Mouse (Mus musculus): ENCODE data around the gene Lrba. TPM values are rescaled to one million over a fixed set of nuclear protein-coding genes. Genes with fewer than 3 reads are reported as not detected.

Gene Lrba
- polyA plus RNA-seq, 1 experiment from 2014 or later, result 1.8 TPM

GRCm38 (mm10) chr3:86371466-86371865 is 147.0 kb downstream of the Lrba start:
- H3K27ac ChIP-seq, result no peak overlapping the region
- H3K27me3 ChIP-seq, result no peaks in the 10 kb centered on the region
- no peak overlapping the region for H3K9ac ChIP-seq
- no peak overlapping the region for H3K4me3 ChIP-seq
- no peak for ATAC-seq (replicated peaks; ENCODE audit: insufficient number of reproducible peaks, insufficient read depth, low FRiP score, low read depth)
- no peaks in the 10 kb centered on the region for H3K36me3 ChIP-seq
- no peak overlapping the region for H3K4me2 ChIP-seq
- H3K9me3 ChIP-seq (replicated peaks), result no peaks in the 10 kb centered on the region
- 62% methylated on average over 2 of the region's 2 CpGs for WGBS
- no peaks in the 10 kb centered on the region for H3K4me1 ChIP-seq (replicated peaks)

- no peak overlapping the region for H3K4me2 ChIP-seq
- no peaks in the 10 kb centered on the region for H3K27me3 ChIP-seq
- 77% methylated on average over 2 of the region's 2 CpGs for whole genome bisulfite sequencing
- H3K27ac ChIP-seq, result no peak overlapping the region
- H3K9me3 ChIP-seq (replicated peaks), result no peaks in the 10 kb centered on the region
- no peaks in the 10 kb centered on the region for H3K36me3 ChIP-seq
- no peak overlapping the region for H3K4me3 ChIP-seq
- ATAC-seq (replicated peaks; ENCODE audit: insufficient number of reproducible peaks, insufficient read depth, low FRiP score, low read depth), result no peak
- H3K4me1 ChIP-seq (replicated peaks), result no peaks in the 10 kb centered on the region
- no peak overlapping the region for H3K9ac ChIP-seq
Observed at GRCm38 (mm10) chr3:86375276-86375675, 150.8 kb downstream of the Lrba start.

DNA sequence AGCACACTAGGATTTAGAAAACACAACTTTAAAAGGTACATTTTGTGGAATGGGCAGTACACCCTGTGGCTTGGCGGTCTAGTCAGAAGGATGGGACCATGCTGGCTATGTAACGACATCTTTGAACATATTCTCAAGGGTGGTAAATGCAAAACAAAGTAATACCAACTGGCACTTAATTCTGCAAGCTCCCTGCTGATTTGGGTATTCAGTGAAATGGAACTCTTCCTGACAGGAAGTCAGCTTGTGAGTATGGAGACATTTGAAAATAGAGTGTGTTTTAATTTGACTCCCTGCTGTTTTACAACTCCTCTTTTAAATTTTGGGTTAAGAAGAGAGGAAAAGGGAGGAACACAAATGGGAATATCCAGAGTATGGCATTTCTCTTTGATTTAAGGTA is 158.1 kb downstream of the Lrba start:
- Histone ChIP-seq H3K27ac (no peak overlapping the region), H3K4me1 (replicated peaks) (no peaks in the 10 kb centered on the region), H3K4me3 (no peak overlapping the region), H3K4me2 (no peak overlapping the region), H3K36me3 (no peaks in the 10 kb centered on the region), H3K9ac (no peak overlapping the region), H3K9me3 (replicated peaks) (no peaks in the 10 kb centered on the region), H3K27me3 (no peaks in the 10 kb centered on the region)
- ATAC-seq (replicated peaks; ENCODE audit: insufficient number of reproducible peaks, insufficient read depth, low FRiP score, low read depth), result no peak
- 61% methylated on average over 2 of the region's 2 CpGs for WGBS

- Histone ChIP-seq H3K4me1 (replicated peaks) (no peaks in the 10 kb centered on the region), H3K4me2 (no peak overlapping the region), H3K27ac (no peak overlapping the region), H3K9me3 (replicated peaks) (no peaks in the 10 kb centered on the region), H3K9ac (no peak overlapping the region), H3K27me3 (no peaks in the 10 kb centered on the region), H3K36me3 (no peaks in the 10 kb centered on the region), H3K4me3 (no peak overlapping the region)
- ATAC-seq (replicated peaks; ENCODE audit: insufficient number of reproducible peaks, insufficient read depth, low FRiP score, low read depth), result no peak
- 87% methylated on average over 1 of the region's 1 CpGs for WGBS
Observed at GRCm38 (mm10) chr3:86385047-86385446, 160.6 kb downstream of the Lrba start.

DNA sequence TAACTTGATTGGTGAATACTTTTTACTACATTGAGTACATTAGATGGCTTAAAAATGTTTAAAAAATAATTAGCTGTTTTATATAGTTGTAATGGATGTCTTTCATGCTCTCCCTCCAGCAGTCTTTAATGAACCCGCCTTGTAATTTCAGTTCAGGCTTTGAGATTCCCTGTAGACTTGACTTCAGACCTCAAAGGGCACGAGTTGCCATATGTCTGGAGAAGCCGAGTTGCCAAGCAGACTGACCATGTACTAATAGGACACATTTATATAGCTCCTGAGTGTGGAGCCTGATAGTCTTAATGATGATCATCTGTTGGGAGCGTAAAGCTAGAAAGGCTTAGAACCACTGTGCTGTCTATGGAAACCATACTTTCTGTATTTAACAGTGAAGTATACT is 161.8 kb downstream of the Lrba start:
- no peak for ATAC-seq (replicated peaks; ENCODE audit: insufficient number of reproducible peaks, insufficient read depth, low FRiP score, low read depth)
- Histone ChIP-seq H3K27me3 (no peaks in the 10 kb centered on the region), H3K4me1 (replicated peaks) (no peaks in the 10 kb centered on the region), H3K4me3 (no peak overlapping the region), H3K36me3 (no peaks in the 10 kb centered on the region), H3K9ac (no peak overlapping the region), H3K4me2 (no peak overlapping the region), H3K27ac (no peak overlapping the region), H3K9me3 (replicated peaks) (no peaks in the 10 kb centered on the region)
- WGBS, result 77% methylated on average over 4 of the region's 4 CpGs

- H3K9me3 ChIP-seq (replicated peaks), result no peaks in the 10 kb centered on the region
- ATAC-seq (replicated peaks; ENCODE audit: insufficient number of reproducible peaks, insufficient read depth, low FRiP score, low read depth), result no peak
- H3K27me3 ChIP-seq, result no peaks in the 10 kb centered on the region
- WGBS, result 84% methylated on average over 2 of the region's 2 CpGs
- no peak overlapping the region for H3K27ac ChIP-seq
- H3K9ac ChIP-seq, result no peak overlapping the region
- no peaks in the 10 kb centered on the region for H3K4me1 ChIP-seq (replicated peaks)
- H3K4me3 ChIP-seq, result no peak overlapping the region
- no peaks in the 10 kb centered on the region for H3K36me3 ChIP-seq
- H3K4me2 ChIP-seq, result no peak overlapping the region
Observed at GRCm38 (mm10) chr3:86423828-86424227, 199.3 kb downstream of the Lrba start.

GRCm38 (mm10) chr3:86426733-86427132 is 202.3 kb downstream of the Lrba start:
- Histone ChIP-seq H3K4me3 (no peak overlapping the region), H3K4me2 (no peak overlapping the region), H3K9ac (no peak overlapping the region), H3K4me1 (replicated peaks) (no peaks in the 10 kb centered on the region), H3K27me3 (no peaks in the 10 kb centered on the region), H3K36me3 (no peaks in the 10 kb centered on the region), H3K9me3 (replicated peaks) (no peaks in the 10 kb centered on the region), H3K27ac (no peak overlapping the region)
- 77% methylated on average over 1 of the region's 1 CpGs for WGBS
- ATAC-seq (replicated peaks; ENCODE audit: insufficient number of reproducible peaks, insufficient read depth, low FRiP score, low read depth), result no peak

DNA sequence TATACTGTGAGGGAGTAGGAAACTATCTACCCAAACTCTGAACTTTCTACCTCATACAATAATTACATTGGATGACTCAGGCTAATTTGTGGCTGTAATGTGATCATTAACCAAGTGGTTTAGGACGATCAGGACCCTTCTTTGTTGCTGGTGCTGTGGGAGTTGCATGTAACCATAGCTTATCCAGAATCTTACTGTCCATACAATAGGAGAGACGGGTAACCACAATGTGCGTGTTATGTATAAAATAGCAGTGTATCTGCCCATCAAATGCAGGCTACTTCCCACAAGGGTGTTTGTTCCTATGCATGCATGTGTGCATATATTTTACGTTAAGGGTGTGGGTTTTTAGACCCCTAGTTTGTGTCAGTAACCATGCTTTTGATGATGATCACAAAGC is 219.0 kb downstream of the Lrba start:
- no peak for ATAC-seq (replicated peaks; ENCODE audit: insufficient number of reproducible peaks, insufficient read depth, low FRiP score, low read depth)

DNA sequence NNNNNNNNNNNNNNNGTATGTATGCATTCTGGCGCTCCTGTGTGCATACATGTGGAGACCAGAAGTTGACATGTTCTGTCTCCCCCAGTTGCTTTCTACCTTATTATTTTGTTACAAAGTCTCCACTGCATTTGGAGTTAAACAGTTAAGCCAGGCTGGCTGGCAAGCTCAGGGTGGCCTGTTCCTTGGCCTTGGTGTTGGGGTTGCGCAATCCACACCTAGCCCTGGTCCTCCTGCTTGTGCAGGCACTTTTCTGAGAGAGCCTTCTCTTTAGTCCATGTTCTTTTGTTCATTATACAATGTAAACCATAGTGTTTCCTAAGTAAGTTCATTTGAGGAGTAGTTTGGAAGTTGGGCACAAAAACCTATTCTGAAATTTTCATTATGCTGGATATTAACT is 226.7 kb downstream of the Lrba start:
- Histone ChIP-seq H3K4me1 (replicated peaks) (no peaks in the 10 kb centered on the region), H3K4me3 (no peak overlapping the region), H3K27me3 (no peaks in the 10 kb centered on the region), H3K4me2 (no peak overlapping the region), H3K9me3 (replicated peaks) (no peaks in the 10 kb centered on the region), H3K9ac (no peak overlapping the region), H3K36me3 (no peaks in the 10 kb centered on the region), H3K27ac (no peak overlapping the region)
- WGBS, result 97% methylated on average over 2 of the region's 2 CpGs
- ATAC-seq (replicated peaks; ENCODE audit: insufficient number of reproducible peaks, insufficient read depth, low FRiP score, low read depth), result no peak

More for the DNA sequence above, 219.0 kb downstream of the Lrba start:
- Histone ChIP-seq H3K27ac (no peak overlapping the region), H3K27me3 (no peaks in the 10 kb centered on the region), H3K4me2 (no peak overlapping the region), H3K9me3 (replicated peaks) (no peaks in the 10 kb centered on the region), H3K9ac (no peak overlapping the region), H3K4me3 (no peak overlapping the region), H3K4me1 (replicated peaks) (no peaks in the 10 kb centered on the region), H3K36me3 (no peaks in the 10 kb centered on the region)
- WGBS, result 80% methylated on average over 4 of the region's 4 CpGs

DNA sequence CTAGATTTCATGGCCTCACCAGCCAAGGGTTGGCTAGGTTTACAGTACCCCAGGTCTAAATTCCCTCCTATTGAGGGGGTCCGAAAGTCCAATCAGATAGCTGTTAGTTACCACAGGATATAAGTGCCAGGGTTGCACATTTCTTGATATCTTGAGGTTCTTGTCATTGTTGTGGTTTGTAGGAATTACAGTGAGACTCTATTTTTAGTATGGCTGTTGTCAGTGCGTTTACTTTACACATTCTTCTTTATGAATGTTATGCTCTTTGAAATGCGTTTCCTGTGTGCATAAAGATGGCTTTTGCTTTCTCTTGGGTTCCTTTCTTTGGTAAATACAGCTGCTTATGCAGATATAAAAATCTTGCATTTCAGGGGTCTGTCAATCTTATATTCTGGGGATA is 237.1 kb downstream of the Lrba start:
- H3K4me1 ChIP-seq (replicated peaks), result peaks cover 4% of the 10 kb centered on the region; the same call in 1 of the 2 replicates
- H3K27ac ChIP-seq, result no peak overlapping the region
- no peaks in the 10 kb centered on the region for H3K9me3 ChIP-seq (replicated peaks)
- WGBS, result 39% methylated on average over 3 of the region's 3 CpGs
- H3K9ac ChIP-seq, result no peak overlapping the region
- H3K36me3 ChIP-seq, result no peaks in the 10 kb centered on the region
- no peaks in the 10 kb centered on the region for H3K27me3 ChIP-seq
- no peak for ATAC-seq (replicated peaks; ENCODE audit: insufficient number of reproducible peaks, insufficient read depth, low FRiP score, low read depth)
- H3K4me2 ChIP-seq, result no peak overlapping the region
- H3K4me3 ChIP-seq, result no peak overlapping the region

DNA sequence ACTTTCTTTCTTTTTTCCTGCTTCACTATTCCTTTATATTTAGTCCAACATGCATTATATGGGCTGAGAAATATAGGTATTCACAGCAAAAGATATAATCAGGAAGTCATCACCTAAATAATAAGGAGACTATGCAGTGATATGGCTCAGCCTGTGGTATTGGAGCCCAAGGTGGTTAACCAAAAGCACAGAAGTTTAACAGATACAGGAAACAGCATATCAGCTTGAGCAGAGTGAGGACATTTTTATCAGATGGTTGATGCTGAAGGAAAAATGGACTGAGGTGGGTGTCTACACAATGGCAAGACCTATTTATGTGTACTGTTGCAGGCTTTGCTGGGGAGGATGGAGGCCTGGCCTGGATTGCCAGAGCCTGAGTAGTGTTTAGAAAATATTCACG is 265.5 kb downstream of the Lrba start:
- no peak overlapping the region for H3K9ac ChIP-seq
- H3K36me3 ChIP-seq, result no peaks in the 10 kb centered on the region
- H3K9me3 ChIP-seq (replicated peaks), result no peaks in the 10 kb centered on the region
- H3K4me3 ChIP-seq, result no peak overlapping the region
- H3K27ac ChIP-seq, result no peak overlapping the region
- no peak overlapping the region for H3K4me2 ChIP-seq
- H3K27me3 ChIP-seq, result no peaks in the 10 kb centered on the region
- H3K4me1 ChIP-seq (replicated peaks), result no peaks in the 10 kb centered on the region
- 83% methylated on average over 1 of the region's 1 CpGs for WGBS
- no peak for ATAC-seq (replicated peaks; ENCODE audit: insufficient number of reproducible peaks, insufficient read depth, low FRiP score, low read depth)

GRCm38 (mm10) chr3:86500586-86500985 is 276.1 kb downstream of the Lrba start:
- no peak overlapping the region for H3K9ac ChIP-seq
- H3K27me3 ChIP-seq, result no peaks in the 10 kb centered on the region
- no peaks in the 10 kb centered on the region for H3K9me3 ChIP-seq (replicated peaks)
- no peaks in the 10 kb centered on the region for H3K4me1 ChIP-seq (replicated peaks)
- no peak overlapping the region for H3K27ac ChIP-seq
- H3K4me3 ChIP-seq, result no peak overlapping the region
- no peak for ATAC-seq (replicated peaks; ENCODE audit: insufficient number of reproducible peaks, insufficient read depth, low FRiP score, low read depth)
- H3K4me2 ChIP-seq, result no peak overlapping the region
- no peaks in the 10 kb centered on the region for H3K36me3 ChIP-seq

Measured in heart, embryonic 15.5 days (tissue).